Mouse (Mus musculus) cerebral cortex, adult 2 months (tissue): ENCODE results near the gene Pdcd1.

Experiments used
- WGBS: fragments of 180-500 bp; shearing (Covaris S2); methylation state at CpG from one replicate; pipeline ENCODE4 v1.1.7; 2018; 5-methylcytosine and 5-hydroxymethylcytosine counted together

Gene Pdcd1

GRCm38 (mm10) chr1:94033075-94033602 is 19.2 kb downstream of the Pdcd1 start:
- WGBS, result 95% methylated on average over 2 of the region's 2 CpGs

- WGBS, result 90% methylated on average over 2 of the region's 2 CpGs
Observed at GRCm38 (mm10) chr1:94028741-94029140, 23.6 kb downstream of the Pdcd1 start.

GRCm38 (mm10) chr1:94027506-94028108 is 24.7 kb downstream of the Pdcd1 start:
- 68% methylated on average over 12 of the region's 12 CpGs for WGBS

GRCm38 (mm10) chr1:94020151-94020550 is 32.2 kb downstream of the Pdcd1 start, which contains the start of gene Neu4:
TSS of gene Neu4 (plus strand) at chr1:94020451.
- WGBS, result 87% methylated on average over 6 of the region's 6 CpGs

GRCm38 (mm10) chr1:94011643-94012042 is 40.7 kb downstream of the Pdcd1 start:
- 76% methylated on average over 3 of the region's 3 CpGs for WGBS

GRCm38 (mm10) chr1:94008826-94009225 is 43.5 kb downstream of the Pdcd1 start:
- 50% methylated on average over 16 of the region's 19 CpGs for WGBS

GRCm38 (mm10) chr1:94005954-94006506 is 46.3 kb downstream of the Pdcd1 start:
- WGBS, result 60% methylated on average over 2 of the region's 2 CpGs

GRCm38 (mm10) chr1:94001023-94001422 is 51.3 kb downstream of the Pdcd1 start:
- WGBS, result 40% methylated on average over 2 of the region's 2 CpGs

GRCm38 (mm10) chr1:93991491-93991890 is 60.9 kb downstream of the Pdcd1 start:
- 86% methylated on average over 3 of the region's 3 CpGs for WGBS

GRCm38 (mm10) chr1:93991068-93991467 is 61.3 kb downstream of the Pdcd1 start:
- WGBS, result 77% methylated on average over 2 of the region's 2 CpGs

- WGBS, result 95% methylated on average over 8 of the region's 8 CpGs
Observed at GRCm38 (mm10) chr1:93990209-93990608, 62.1 kb downstream of the Pdcd1 start, which contains the start of gene Gal3st2c. TSS of gene Gal3st2c (plus strand) at chr1:93990509.

GRCm38 (mm10) chr1:93988786-93989185 is 63.6 kb downstream of the Pdcd1 start:
- WGBS, result 78% methylated on average over 3 of the region's 3 CpGs
